18 mouse cellular contexts compared by ENCODE assay signal in the genomic region with DNA sequence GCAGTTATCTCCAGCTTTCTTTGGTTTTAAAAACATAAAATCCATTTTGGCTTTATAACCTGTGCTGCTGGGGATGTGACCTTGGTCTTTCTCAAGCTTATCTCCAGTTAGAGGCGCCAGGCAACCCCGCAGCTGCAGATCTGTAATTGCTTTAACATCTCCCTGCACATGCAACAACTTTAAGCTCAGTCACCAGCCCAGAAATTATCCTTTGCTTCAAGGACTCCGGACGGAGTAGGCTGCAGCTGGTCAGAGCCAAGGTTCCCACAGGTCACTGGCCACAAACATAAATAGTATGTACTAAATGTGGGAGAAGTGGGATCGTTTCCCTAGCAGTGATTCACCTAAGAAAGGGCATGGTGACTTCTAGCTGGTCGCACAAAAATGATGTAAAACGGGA.
DNase-seq lines count a peak whose midpoint lies in the region; ATAC-seq and TF ChIP-seq lines count a peak whose summit lies in the region.
"Had no signal": no experiment of that assay in that cellular context is flagged by ENCODE, and none has a peak within 500 bp of the region (broad histone marks: within the 10 kb centered on the region; RNA-seq: fewer than 3 reads in every experiment).

No protein-coding gene starts in this region.

- no peak overlapping the region for H3K9ac ChIP-seq in heart, embryonic 16.5 days (ENCODE audit: low read length)
- H3K9ac ChIP-seq in limb, embryonic 12.5 days (replicated peaks), result no peak overlapping the region
- H3K9ac ChIP-seq: stomach, embryonic 15.5 days had no signal

- 49% methylated on average over 7 of the region's 7 CpGs for WGBS in heart, embryonic 16.5 days
- WGBS in limb, embryonic 12.5 days, result 57% methylated on average over 7 of the region's 7 CpGs
- WGBS in limb, embryonic 10.5 days, result 72% methylated on average over 7 of the region's 7 CpGs

- H3K4me2 ChIP-seq in heart, embryonic 16.5 days (ENCODE audit: low read depth, low read length), result no peak overlapping the region; the same call in 1 of the 2 replicates
- H3K4me2 ChIP-seq in limb, embryonic 12.5 days, result no peak overlapping the region
- H3K4me2 ChIP-seq: liver, embryonic 11.5 days; stomach, embryonic 15.5 days had no signal

- peaks cover 13% of the 10 kb centered on the region for H3K4me1 ChIP-seq in heart, embryonic 16.5 days (ENCODE audit: control insufficient read depth, insufficient read depth, low read length)
- peaks cover 32% of the 10 kb centered on the region for H3K4me1 ChIP-seq in limb, embryonic 12.5 days (replicated peaks)
- H3K4me1 ChIP-seq in limb, embryonic 10.5 days, result peaks cover 24% of the 10 kb centered on the region

- DNase-seq in adrenal gland, adult (ENCODE audit: inconsistent age in 2 of 2, low spot score in 1 of 2), result peak; percentile 60 to 83
- no peak for DNase-seq in adrenal gland, postnatal 4 days (ENCODE audit: low spot score in 2 of 2)
- DNase-seq in heart, adult 18-20 months, result no peak
- DNase-seq in limb, embryonic 10.5 days (ENCODE audit: low spot score), result no peak
- peak; percentile 42 for DNase-seq in adrenal gland, postnatal 10 days
- no peak for DNase-seq in layer of hippocampus, adult 2 months (ENCODE audit: low spot score in 2 of 2)
- DNase-seq: cerebellum, adult 8-10 months; lung, postnatal 14 days; right cerebral cortex, postnatal 14 days had no signal

- peaks cover 42% of the 10 kb centered on the region for H3K36me3 ChIP-seq in heart, embryonic 16.5 days (ENCODE audit: control insufficient read depth, insufficient read depth)
- 0 out of 2 replicates have a peak, but pooled peaks cover 4% of the 10 kb centered on the region for H3K36me3 ChIP-seq in limb, embryonic 12.5 days
- no peaks in the 10 kb centered on the region for H3K36me3 ChIP-seq in limb, embryonic 10.5 days
- H3K36me3 ChIP-seq: hindbrain, embryonic 10.5 days; stomach, embryonic 15.5 days had no signal

- no peak for TF ChIP-seq CTCF in layer of hippocampus, adult 2 months (conservative IDR thresholded peaks at IDR 0.05)

- no peaks in the 10 kb centered on the region for H3K9me3 ChIP-seq in heart, embryonic 16.5 days (replicated peaks; ENCODE audit: control insufficient read depth, low read length)
- no peaks in the 10 kb centered on the region for H3K9me3 ChIP-seq in limb, embryonic 12.5 days
- H3K9me3 ChIP-seq in limb, embryonic 10.5 days (replicated peaks), result no peaks in the 10 kb centered on the region
- H3K9me3 ChIP-seq: G1E; hindbrain, embryonic 10.5 days; stomach, embryonic 15.5 days had no signal

- ATAC-seq in heart, embryonic 16.5 days (replicated peaks; ENCODE audit: extremely low read depth, insufficient read depth, low FRiP score), result no peak
- ATAC-seq in limb, embryonic 12.5 days (ENCODE audit: insufficient number of reproducible peaks, insufficient read depth, low FRiP score, low TSS enrichment, low read depth), result no peak
- ATAC-seq: CD4-positive, CD25-positive, alpha-beta regulatory T cell, adult 4 months; forebrain, embryonic 16.5 days had no signal

- H3K27ac ChIP-seq in heart, embryonic 16.5 days (ENCODE audit: low read length), result peak overlapping the region; percentile 33; the same call in 1 of the 2 replicates
- H3K27ac ChIP-seq in limb, embryonic 12.5 days, result 0 out of 2 replicates have a peak overlapping the region, but pooled peaks have one; percentile 29
- no peak overlapping the region for H3K27ac ChIP-seq in limb, embryonic 10.5 days
- no peak overlapping the region for H3K27ac ChIP-seq in layer of hippocampus, adult 2 months
- H3K27ac ChIP-seq: hindbrain, embryonic 10.5 days; stomach, embryonic 15.5 days had no signal

- no peak overlapping the region for H3K4me3 ChIP-seq in heart, embryonic 16.5 days (ENCODE audit: low read length)
- H3K4me3 ChIP-seq in limb, embryonic 12.5 days (replicated peaks), result no peak overlapping the region
- H3K4me3 ChIP-seq in limb, embryonic 10.5 days, result no peak overlapping the region
- H3K4me3 ChIP-seq in layer of hippocampus, adult 2 months, result no peak overlapping the region
- H3K4me3 ChIP-seq: hindbrain, embryonic 10.5 days; megakaryocyte, embryonic 14.5 days; stomach, embryonic 15.5 days had no signal

- H3K27me3 ChIP-seq in heart, embryonic 16.5 days (ENCODE audit: control insufficient read depth, insufficient read depth, low read length), result no peaks in the 10 kb centered on the region
- H3K27me3 ChIP-seq in limb, embryonic 12.5 days, result no peaks in the 10 kb centered on the region
- H3K27me3 ChIP-seq in limb, embryonic 10.5 days (ENCODE audit: low read depth, poor library complexity, severe bottlenecking), result no peaks in the 10 kb centered on the region
- H3K27me3 ChIP-seq: megakaryocyte, embryonic 14.5 days; stomach, embryonic 15.5 days had no signal

Comparison
In these comparisons a context has a peak if more than half of its experiments do, and no peak if none do; other contexts are left out.
1. DNase-seq: peak in adrenal gland, adult (2 of 2) and adrenal gland, postnatal 10 days (single experiment); none in adrenal gland, postnatal 4 days (0 of 2), heart, adult 18-20 months (0 of 2), limb, embryonic 10.5 days (single experiment) and layer of hippocampus, adult 2 months (0 of 2).
2. H3K27ac ChIP-seq: peak in heart, embryonic 16.5 days (single experiment) and limb, embryonic 12.5 days (single experiment); none in limb, embryonic 10.5 days (single experiment) and layer of hippocampus, adult 2 months (single experiment).